Mouse (Mus musculus): Measurements from ENCODE around the gene Serpina3k.

- no peak for TF ChIP-seq CTCF (IDR thresholded peaks at IDR 0.05; ENCODE audit: control insufficient read depth, insufficient read depth, low read length)
- TF ChIP-seq POLR2A (IDR thresholded peaks at IDR 0.05; ENCODE audit: borderline replicate concordance, control insufficient read depth, low read depth, low read length), result no peak
Measured at GRCm38 (mm10) chr12:104345181-104345580, 6.9 kb downstream of the Serpina3k start.

Measured in bone marrow, adult 2 months (tissue).